Mouse (Mus musculus) large intestine, adult 2 months (tissue): ENCODE measurements at regions not wholly inside any gene's neighbourhood (a gene's known extent, or its start where the extent isn't known, plus 50 kb on each side); places are given as distances from the start of the nearest gene placed in this dataset.

Source experiments
- DNase-seq: peaks from one replicate; pipeline ENCODE4 v3.0.0-alpha.2; 2012; ENCODE audit warnings: low read depth, low spot score
- WGBS: fragments of 180-500 bp; shearing (Covaris S2); methylation state at CpG from one replicate; pipeline ENCODE4 v1.1.7; 2018; 5-methylcytosine and 5-hydroxymethylcytosine counted together

DNA sequence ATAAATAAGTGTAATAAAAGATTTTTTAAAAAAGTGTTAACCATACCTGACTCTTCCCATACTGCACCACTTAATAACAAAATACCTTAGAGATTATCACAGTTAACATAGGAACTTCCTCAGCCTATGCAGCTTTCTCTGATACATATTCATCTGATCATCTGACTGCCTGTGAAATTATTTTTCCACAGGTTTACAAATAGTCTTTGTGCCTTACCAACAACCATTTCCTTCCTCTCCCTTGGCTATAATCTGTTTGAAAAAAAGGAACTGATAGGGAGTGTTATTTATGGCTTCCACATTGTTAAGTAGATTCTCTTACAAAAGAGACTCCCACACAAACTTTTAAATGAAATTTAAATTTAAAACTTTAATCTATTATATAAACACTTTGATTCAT is 575.0 kb upstream of the B3galt2 start:
- no peak for DNase-seq

DNA sequence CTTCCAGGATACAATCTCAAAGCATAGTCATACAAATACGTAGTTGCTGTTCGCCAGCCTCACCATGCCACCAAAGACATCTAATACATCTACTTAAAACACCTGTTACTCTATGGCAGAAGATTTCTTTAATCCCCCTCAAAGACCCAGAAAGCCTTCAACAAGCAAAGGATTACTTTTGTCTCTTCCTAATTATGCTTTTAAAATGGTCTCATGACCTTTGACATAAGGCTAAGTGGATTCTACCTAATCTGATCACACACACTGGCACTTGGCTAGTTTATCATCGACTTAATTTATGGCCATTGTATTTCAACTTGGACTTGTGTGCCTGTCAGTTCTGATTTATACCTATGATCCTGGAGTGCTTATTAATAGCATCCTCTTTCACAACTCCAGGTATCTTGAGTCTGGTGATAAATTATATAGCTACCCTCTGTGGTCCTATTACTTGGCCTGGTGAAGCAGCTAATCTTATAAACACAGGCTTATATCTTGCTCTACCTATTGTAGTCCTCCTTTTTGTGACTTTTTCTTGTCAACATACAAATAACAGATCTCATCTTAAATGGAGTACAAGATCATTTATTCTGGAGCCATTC is 568.6 kb upstream of the B3galt2 start:
- WGBS: 62% methylated on average over 3 of the region's 3 CpGs

DNA sequence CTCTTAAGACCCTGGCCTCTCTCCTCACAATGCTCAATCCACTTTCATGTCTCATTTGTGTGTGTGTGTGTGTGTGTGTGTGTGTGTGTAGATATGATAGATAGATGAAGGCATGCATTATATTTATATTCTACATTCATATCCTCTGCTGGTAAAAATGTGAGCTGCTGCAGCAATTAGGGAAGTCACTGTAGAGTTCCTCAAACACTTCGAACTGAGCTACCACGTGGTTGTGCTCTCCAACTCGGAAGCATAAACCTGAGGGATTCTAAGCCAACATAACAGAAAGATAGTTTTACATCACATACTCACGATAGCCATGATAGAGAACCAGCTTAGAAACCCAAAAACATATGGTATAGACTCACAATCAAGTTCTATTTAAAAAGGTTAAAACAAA is 565.5 kb upstream of the B3galt2 start:
- DNase-seq: no peak
- 63% methylated on average over 4 of the region's 4 CpGs for WGBS

More for the DNA sequence above, 568.6 kb upstream of the B3galt2 start:
- DNase-seq: no peak

DNA sequence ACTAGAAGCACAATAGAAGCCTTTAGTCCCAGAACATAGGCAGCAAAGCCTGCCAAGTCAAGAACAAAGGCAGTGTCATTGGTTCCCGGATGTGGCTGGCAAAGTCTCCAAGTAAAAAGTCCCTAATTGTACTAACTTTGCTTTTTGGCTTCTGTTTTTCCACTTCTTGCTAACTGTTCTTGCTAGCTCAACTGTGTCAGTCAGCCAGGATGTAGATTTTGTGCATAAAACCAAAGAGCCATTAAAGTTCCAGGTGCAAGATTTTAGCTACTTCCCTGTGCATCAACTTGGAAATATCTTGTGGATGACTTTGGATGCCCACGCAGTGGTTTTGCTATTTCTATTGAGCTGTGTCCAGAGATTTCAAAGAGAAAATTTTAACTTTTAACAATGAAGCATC is 560.0 kb upstream of the B3galt2 start:
- DNase-seq: no peak
- WGBS: 88% methylated on average over 2 of the region's 2 CpGs

DNA sequence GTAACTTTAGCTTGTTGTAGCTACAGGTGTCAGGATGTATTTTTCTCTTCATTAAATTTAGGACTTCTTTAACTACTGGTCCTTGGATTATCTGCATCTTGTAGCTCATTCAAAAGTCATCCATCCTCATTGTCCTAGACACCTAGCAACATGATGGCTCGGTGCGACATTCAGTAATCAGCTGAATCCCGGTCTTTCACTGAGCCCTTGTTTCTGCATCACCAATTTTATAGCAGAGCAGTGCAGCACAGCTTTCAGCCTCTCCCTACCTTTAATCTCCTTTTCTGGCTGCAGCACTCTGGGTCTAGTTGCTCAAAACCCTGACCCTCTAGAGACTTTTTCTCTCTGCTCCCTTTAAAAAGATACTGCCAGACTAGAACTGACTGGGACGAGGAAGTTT is 543.6 kb upstream of the B3galt2 start:
- WGBS: 79% methylated on average over 4 of the region's 4 CpGs
- DNase-seq: no peak

DNA sequence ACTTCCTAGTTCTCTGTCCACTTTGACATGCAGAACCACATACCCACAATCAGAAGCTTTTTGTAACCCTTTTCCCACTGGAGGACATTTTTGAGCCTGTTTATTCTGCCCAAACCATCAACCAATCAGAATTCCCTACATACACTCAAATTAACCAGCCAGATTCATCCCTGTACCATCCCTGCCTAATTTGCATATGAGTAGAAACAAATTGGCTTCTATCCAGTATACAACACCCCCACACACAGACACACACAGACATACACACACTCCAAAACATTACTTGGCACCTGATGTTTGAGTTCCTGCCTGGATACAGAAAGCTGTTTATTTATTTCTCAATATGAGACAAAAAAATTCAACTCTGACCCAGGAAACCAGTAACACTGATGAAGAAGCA is 542.2 kb upstream of the B3galt2 start:
- DNase-seq: no peak

DNA sequence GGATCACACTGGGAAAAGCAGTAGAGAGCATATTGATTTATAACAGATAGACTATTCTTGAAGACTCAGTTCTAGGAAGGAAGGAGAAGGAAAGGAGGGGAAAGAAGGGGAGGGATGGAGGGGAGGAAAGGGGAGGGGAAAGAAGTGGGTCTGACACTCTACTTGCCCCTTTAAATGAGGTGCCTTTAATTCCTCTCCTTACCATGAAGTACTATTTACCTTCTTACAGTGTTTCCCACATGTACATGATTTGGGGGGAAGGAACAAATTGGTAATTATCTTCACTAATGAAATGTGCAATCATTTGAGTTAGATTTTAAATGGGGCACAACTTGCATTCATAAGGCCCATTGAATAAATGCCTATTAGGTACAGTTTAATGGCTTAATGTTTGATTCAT is 518.3 kb upstream of the B3galt2 start:
- DNase-seq: no peak

DNA sequence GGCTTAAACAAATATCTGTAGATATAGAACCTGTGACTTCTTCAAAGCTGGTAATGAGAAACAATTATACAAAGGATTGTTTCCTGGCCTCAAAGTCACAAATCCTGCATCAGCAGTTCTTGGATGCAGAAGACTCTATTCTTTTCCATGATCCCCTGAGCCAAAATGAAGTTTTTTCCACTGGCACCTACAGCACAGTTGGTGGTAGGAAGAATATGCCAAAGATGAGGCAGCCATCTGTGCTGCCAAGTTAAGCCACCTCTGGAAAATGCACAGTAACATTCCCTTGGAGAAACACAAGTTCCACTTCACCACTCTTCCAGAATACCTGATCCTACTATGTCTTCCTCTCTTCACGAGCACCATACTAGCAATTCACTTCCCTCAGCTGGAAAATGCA is 510.2 kb upstream of the B3galt2 start:
- 76% methylated on average over 1 of the region's 1 CpGs for WGBS

DNA sequence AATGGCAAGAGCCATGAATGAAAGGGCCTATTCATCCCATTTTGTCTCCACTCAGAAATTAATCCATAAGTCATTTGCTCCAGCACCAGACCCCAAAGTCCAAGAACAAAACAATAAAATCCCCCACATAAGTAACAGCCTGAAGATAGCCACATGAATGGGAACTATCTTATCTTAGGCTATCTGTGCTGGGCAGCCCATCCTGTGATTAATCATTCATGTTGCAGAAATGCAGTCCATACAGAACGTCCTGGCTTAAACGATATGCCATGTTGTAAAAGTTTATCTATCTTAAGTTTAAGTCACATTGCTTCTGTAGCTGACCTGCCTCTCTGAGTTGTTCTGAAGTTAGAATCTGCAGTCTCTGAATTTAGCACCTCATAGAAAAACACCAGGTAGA is 507.7 kb upstream of the B3galt2 start:
- DNase-seq: no peak
- 52% methylated on average over 2 of the region's 2 CpGs for WGBS

More for the DNA sequence above, 510.2 kb upstream of the B3galt2 start:
- no peak for DNase-seq

DNA sequence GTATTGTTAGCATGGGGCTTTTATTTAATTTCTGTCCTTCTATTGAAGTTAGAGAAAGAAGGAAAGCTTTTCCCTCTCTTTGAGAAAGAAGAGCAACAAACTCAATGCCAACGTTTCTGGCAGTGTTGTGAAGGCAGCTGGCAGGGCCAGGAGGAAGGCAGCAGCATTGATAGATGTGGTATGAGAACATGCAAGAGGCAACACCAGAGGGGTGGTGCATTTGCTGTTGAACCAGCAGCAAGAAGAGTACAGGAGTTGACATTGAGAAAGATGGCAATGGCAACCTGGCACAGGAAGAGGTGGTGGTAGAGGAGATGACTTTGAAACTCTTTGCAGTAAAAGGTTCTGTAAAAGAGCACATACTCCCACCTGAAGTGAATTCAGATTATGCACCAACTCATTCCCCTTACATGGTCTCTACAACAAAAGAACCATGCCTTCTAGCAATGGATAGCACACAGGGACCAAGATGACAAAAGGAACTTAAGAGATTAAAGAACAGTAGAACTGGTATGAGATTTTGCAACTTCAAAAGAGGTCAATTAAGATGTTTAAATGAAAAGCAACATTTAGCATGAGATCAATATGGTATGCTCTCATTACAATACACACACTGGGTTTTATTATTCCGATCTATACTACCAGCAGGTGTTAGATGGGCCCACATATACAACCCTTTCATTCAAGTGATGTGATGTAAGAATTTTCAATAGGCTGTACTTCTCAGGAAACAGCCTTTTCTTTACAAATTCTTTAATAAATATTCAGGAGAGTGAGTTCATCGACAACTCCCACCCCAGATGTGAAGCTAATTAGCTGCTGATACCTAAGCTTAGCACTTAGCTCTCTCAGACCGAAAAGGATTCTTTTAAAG is 495.1 kb upstream of the B3galt2 start:
- DNase-seq: no peak
- WGBS: 67% methylated on average over 4 of the region's 4 CpGs

DNA sequence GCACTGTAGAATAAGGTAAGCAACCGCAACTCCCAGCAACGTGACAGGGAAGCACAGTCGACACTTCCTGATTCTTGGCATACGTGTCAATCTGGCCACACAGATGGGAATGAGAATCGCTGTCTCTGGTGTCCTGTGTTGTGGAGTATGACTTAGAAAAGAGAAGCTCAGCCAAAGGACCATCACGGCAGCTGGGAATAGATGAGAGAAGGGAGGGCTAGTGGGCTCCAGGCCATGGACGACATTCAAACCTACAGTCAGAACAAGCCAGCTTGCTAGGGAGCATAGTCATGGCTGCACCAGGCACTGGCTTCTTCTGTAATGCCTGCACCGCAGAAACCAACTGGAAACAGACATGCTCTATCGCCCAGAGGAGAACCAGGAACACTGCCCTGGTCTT is 469.2 kb upstream of the B3galt2 start:
- 82% methylated on average over 9 of the region's 9 CpGs for WGBS
- DNase-seq: no peak

DNA sequence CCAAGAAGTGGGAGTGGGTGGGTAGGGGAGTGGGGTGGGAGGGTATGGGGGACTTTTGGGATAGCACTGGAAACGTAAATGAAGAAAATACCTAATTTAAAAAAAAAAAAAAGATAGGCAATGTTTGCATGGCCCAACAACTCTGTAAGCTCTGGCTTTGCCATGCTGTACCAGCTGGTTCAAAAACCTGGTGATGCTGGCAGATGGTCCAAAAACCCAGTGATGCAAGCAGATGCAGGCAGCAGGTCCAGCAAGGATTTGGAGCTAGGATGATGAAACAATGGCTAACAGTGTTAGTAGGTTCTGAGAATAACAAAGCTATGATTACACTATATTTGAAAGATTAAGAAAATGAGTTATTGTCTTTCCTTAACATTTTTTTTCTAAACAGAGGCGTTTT is 466.6 kb upstream of the B3galt2 start:
- DNase-seq: no peak
- 80% methylated on average over 2 of the region's 2 CpGs for WGBS

DNA sequence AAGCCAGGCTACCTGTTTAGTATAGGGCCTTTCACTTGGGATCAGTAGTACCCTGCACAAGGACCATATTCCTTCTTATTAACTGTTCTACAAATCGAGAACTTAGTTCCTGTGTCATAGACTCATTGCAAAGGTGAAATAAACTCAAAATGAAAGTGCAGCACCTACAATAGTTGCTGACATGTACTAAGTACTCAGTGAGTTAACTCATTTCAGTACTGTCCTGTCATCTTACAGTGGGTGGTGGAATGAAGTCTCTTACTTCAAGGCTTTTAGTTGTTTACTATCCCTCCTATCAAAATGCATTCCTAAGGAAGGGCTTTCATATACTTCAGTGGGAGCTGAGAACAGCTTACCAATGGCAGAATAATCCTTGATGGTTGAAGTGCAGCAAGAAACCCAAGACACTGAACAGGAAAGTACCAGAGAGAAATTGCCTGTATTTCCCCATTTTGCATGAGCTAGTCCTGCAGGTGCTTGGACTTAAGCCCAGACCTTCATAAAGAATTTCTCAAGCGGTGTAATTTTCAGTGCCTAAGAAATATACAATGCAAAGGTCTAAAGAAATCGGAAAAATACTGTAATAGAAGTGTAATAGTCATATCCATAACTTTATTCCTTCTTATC is 448.2 kb upstream of the B3galt2 start:
- DNase-seq: no peak
- WGBS: 50% methylated on average over 3 of the region's 3 CpGs

DNA sequence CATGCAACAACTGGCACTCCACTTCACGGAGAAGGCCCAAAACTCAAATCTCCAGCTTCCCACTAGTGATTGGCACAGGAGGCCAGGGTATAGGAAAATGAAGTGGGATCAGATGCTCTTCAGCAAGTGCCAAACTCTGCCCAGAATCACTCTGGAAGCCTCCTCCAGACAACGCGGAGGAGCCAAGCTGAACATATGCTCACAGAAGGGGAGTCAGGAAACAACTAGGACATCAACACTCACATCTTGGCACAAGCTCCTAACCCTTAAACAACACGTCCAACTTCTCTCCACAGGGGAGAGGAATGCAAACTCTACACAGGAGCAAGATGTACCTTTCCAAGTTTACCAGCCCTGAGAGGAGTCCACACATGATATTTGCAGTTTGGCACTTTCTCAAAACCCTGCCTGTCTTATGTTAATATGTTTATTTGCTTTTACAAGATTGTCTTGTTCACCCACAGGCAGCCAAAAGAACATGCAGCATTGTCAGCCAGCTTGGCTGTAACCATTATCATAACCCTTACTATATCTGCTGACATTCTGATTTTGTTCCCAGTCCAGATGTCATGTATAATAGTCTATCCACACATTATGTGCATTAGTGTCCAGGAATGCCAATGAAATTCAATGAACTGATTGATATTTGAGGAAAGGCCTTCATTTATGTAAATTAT is 440.1 kb upstream of the B3galt2 start:
- no peak for DNase-seq

DNA sequence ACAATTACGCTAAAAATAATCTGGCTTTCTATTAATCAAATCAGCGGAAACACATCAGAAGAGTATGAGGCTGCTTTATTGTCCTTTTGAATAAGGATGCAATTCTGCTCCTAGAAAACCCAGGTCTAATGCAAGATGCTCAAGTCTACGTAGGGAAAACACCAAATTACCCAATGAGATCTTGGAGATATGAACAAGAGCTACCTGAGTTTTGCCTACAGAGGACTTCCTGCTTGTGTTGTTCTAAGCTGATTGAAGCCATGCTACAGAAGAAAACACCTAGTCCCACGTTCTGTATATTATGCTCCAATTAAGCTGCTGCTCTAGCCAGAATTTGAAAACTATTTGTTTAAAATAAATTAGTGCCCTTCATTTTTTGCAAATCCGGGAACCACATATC is 439.5 kb upstream of the B3galt2 start:
- no peak for DNase-seq
- WGBS: 88% methylated on average over 5 of the region's 5 CpGs

More for the DNA sequence above, 440.1 kb upstream of the B3galt2 start:
- WGBS: 72% methylated on average over 4 of the region's 4 CpGs

DNA sequence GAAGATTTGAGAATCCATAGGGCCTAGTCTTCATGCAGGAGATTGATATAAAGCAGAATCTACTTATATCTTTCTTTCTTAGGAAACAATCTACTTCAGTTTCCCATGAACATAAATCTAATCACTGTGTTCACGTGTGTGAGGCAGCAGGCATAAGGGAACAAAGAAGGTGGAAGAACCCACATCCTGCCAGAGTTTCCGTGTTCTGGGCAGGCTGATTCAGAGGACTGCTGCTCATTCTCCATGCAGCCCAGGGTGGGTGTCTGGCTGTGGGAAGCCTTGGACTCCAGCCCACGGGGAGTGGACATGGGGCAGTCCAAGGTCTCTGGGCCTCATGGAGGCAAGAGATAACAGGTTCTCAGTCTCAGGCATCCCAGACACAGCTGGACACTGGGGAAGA is 438.3 kb upstream of the B3galt2 start:
- no peak for DNase-seq
- WGBS: 74% methylated on average over 3 of the region's 3 CpGs

DNA sequence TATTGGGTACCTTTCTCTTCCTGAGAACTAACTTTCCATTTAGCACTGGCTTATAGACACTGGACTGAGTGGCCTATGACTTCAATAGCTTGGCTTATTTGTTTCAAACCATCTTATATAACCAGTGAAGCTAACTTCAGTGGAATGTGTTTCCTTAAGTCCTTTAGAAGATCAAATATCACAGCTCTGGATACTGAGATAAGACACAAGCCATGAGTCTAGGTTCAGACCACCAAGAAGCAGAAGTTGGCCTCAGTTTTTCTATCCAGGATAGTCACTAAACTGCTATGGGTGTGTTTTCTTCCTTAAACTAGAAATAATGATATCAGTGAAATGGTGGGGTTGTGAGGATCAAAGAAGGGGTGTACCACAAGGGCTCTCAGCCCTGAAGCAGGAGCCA is 436.4 kb upstream of the B3galt2 start:
- no peak for DNase-seq

DNA sequence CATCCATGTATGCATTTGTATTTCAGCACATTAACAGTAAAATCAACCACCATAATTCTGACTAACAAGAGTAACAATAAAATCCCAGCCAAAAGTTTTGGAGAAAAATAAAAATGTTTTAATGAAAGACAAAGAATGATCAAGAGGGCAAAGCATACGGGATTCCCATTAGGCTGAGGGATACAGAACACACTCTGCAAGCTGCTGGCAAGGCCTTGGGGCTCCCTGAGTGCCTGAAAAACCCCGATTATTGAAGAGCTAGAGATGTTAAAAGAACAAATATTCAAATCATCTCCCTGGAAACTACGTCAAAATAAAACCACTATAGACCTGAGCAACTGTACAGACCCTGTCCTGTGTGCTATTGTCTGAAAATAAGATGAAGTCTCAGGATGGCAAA is 433.5 kb upstream of the B3galt2 start:
- 78% methylated on average over 3 of the region's 3 CpGs for WGBS

DNA sequence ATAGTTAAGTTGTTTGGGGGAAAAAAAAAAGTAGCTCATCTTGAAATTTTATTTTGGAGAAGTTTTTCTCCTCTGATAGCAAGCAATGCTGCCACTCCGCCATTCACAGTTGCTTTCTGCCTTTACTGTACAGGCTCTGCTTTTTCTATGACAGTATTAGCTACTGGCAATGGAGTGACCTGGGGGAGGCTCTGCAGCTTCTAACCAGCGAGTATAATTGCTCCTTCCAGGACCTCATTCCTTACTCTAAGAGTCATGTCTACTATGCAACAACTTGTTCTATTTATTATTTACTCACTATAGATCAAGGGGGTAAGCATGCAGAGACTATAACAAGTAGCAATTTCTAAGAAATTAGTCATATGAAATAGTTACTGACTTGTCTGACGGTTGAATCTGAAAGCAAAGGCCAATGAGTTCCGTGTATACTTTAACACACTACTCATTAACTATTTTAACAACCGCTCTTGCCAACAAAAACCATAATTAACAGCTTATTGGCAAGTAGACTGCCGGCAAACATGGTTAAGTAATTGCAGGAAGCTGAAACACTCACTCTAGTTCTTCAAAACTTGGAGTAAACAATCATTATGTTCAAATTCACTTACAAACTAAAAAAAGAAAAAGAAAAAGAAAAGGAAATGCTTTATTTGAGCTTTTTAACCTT is 432.9 kb upstream of the B3galt2 start:
- DNase-seq: no peak
- 40% methylated on average over 6 of the region's 6 CpGs for WGBS

More for the DNA sequence above, 433.5 kb upstream of the B3galt2 start:
- no peak for DNase-seq

DNA sequence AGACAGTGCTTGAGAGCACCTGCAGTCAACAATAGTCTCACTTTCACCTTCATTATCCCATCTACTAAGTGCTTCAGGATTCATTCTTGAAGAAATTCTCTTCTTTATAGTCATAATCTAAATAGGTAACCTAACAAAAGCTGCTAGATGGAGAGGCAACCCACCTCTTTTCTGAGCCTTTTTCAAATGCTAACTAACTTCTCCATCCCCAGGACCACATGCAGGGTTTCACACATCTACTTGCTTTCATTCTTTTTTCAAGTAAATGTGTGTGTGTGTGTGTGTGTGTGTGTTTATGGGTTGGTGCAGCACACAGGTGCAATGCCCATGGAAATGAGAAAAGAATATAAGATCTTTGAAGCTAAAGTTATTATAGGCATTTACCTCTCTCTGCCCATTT is 423.1 kb upstream of the B3galt2 start:
- no peak for DNase-seq
